8 mouse cellular contexts compared by ENCODE assay signal in genomic region chr17:83527651-83528381, GRCm38 (mm10). TPM values are rescaled to one million over a fixed set of nuclear protein-coding genes. Genes with fewer than 3 reads are reported as not detected.
DNase-seq lines count a peak whose midpoint lies in the region; ATAC-seq and TF ChIP-seq lines count a peak whose summit lies in the region.

No protein-coding gene starts in this region.

- no peaks in the 10 kb centered on the region for H3K27me3 ChIP-seq in MEL (ENCODE audit: control insufficient read depth in 1 of 2, insufficient read depth in 2 of 2, low read length in 2 of 2)
- H3K27me3 ChIP-seq in heart, embryonic 13.5 days (replicated peaks), result no peaks in the 10 kb centered on the region
- H3K27me3 ChIP-seq in kidney, embryonic 16.5 days (ENCODE audit: insufficient read depth, low read length), result no peaks in the 10 kb centered on the region
- no peaks in the 10 kb centered on the region for H3K27me3 ChIP-seq in stomach, embryonic 16.5 days (ENCODE audit: control insufficient read depth, insufficient read depth, low read length)
- H3K27me3 ChIP-seq in cerebellum, adult 2 months (ENCODE audit: control insufficient read depth, insufficient read depth, low read length), result no peaks in the 10 kb centered on the region

- TF ChIP-seq RAD21 in MEL (IDR thresholded peaks at IDR 0.05; ENCODE audit: low read depth, low read length), result no peak

- TF ChIP-seq POLR2A in MEL (IDR thresholded peaks at IDR 0.05; ENCODE audit: control insufficient read depth in 1 of 2, insufficient read depth in 1 of 2, low read depth in 1 of 2, low read length in 2 of 2, poor library complexity in 1 of 2), result no peak; a peak in 1 of 4 replicates
- TF ChIP-seq POLR2A in cerebellum, adult 2 months (IDR thresholded peaks at IDR 0.05; ENCODE audit: borderline replicate concordance, insufficient read depth, low read length), result no peak

- peak overlapping the region; percentile 77 for H3K27ac ChIP-seq in MEL (ENCODE audit: control insufficient read depth, low read depth, low read length)
- H3K27ac ChIP-seq in heart, embryonic 13.5 days (replicated peaks), result peak overlapping the region; percentile 89
- H3K27ac ChIP-seq in kidney, embryonic 16.5 days (ENCODE audit: low read length), result peak overlapping the region; percentile 91
- H3K27ac ChIP-seq in stomach, embryonic 16.5 days (ENCODE audit: low read length), result peak overlapping the region; percentile 18; the same call in 1 of the 2 replicates
- H3K27ac ChIP-seq in cerebellum, adult 2 months (ENCODE audit: insufficient read depth, low read length), result no peak overlapping the region

- peaks cover 0 to 15% of the 10 kb centered on the region in 2 experiments; a peak in 2 of 4 replicates for H3K4me1 ChIP-seq in MEL (ENCODE audit: control insufficient read depth in 1 of 2, insufficient read depth in 2 of 2, low read length in 2 of 2)
- H3K4me1 ChIP-seq in heart, embryonic 13.5 days, result peaks cover 39% of the 10 kb centered on the region
- peaks cover 39% of the 10 kb centered on the region for H3K4me1 ChIP-seq in kidney, embryonic 16.5 days (ENCODE audit: insufficient read depth, low read length)
- H3K4me1 ChIP-seq in stomach, embryonic 16.5 days (ENCODE audit: control insufficient read depth, insufficient read depth, low read length), result peaks cover 19% of the 10 kb centered on the region
- H3K4me1 ChIP-seq in cerebellum, adult 2 months (ENCODE audit: control insufficient read depth, insufficient read depth, low read length), result no peaks in the 10 kb centered on the region

- TF ChIP-seq CTCF in MEL (IDR thresholded peaks at IDR 0.05 in 2 of 3, conservative IDR thresholded peaks at IDR 0.05 in 1 of 3; ENCODE audit: control insufficient read depth in 1 of 3, insufficient read depth in 1 of 3, low read depth in 2 of 3, low read length in 3 of 3, poor library complexity in 1 of 3, severe bottlenecking in 1 of 3), result no peak
- TF ChIP-seq CTCF in cerebellum, adult 2 months (IDR thresholded peaks at IDR 0.05; ENCODE audit: borderline replicate concordance, insufficient read depth, low read depth, low read length), result no peak

- WGBS in heart, embryonic 13.5 days, result 8% methylated on average over 17 of the region's 17 CpGs
- WGBS in kidney, embryonic 16.5 days, result 22% methylated on average over 17 of the region's 17 CpGs
- WGBS in stomach, embryonic 16.5 days, result 21% methylated on average over 17 of the region's 17 CpGs
- 17% methylated on average over 17 of the region's 17 CpGs for WGBS in cerebellum, adult 2 months

- H3K4me2 ChIP-seq in heart, embryonic 13.5 days, result peak overlapping the region; percentile 73
- H3K4me2 ChIP-seq in kidney, embryonic 16.5 days (replicated peaks; ENCODE audit: low read depth, low read length), result peak overlapping the region; percentile 34
- H3K4me2 ChIP-seq in stomach, embryonic 16.5 days (ENCODE audit: low read depth, low read length), result peak overlapping the region; percentile 45

- peak; percentile 61 for ATAC-seq in common myeloid progenitor, adult 5-6 weeks (replicated peaks; ENCODE audit: low read depth, poor library complexity, severe bottlenecking)
- ATAC-seq in heart, embryonic 13.5 days (ENCODE audit: extremely low read depth, insufficient number of reproducible peaks, low FRiP score, low TSS enrichment), result peak; percentile 70; the same call in 1 of the 2 replicates
- ATAC-seq in kidney, embryonic 16.5 days (ENCODE audit: low FRiP score, low TSS enrichment), result peak; percentile 37; the same call in 1 of the 2 replicates
- ATAC-seq in stomach, embryonic 16.5 days (ENCODE audit: insufficient read depth, low FRiP score), result peak; percentile 60; the same call in 1 of the 2 replicates

- no peaks in the 10 kb centered on the region for H3K79me2 ChIP-seq in MEL (ENCODE audit: control insufficient read depth, insufficient read depth, low read length, poor library complexity)

- peak overlapping the region; percentile 66 for H3K9ac ChIP-seq in MEL (ENCODE audit: control insufficient read depth, low read depth, low read length, poor library complexity, severe bottlenecking)
- peak overlapping the region; percentile 73 for H3K9ac ChIP-seq in heart, embryonic 13.5 days
- H3K9ac ChIP-seq in kidney, embryonic 16.5 days (replicated peaks; ENCODE audit: low read length), result peak overlapping the region; percentile 14
- H3K9ac ChIP-seq in stomach, embryonic 16.5 days (ENCODE audit: low read length), result peak overlapping the region; percentile 50

- no peaks in the 10 kb centered on the region for H3K9me3 ChIP-seq in MEL (replicated peaks; ENCODE audit: insufficient read depth, low read length)
- H3K9me3 ChIP-seq in heart, embryonic 13.5 days, result no peaks in the 10 kb centered on the region
- H3K9me3 ChIP-seq in kidney, embryonic 16.5 days (ENCODE audit: low read length), result no peaks in the 10 kb centered on the region
- no peaks in the 10 kb centered on the region for H3K9me3 ChIP-seq in stomach, embryonic 16.5 days (replicated peaks; ENCODE audit: control insufficient read depth, low read length)

- no peak; a peak in 3 of 4 replicates for TF ChIP-seq EP300 in MEL (IDR thresholded peaks at IDR 0.05; ENCODE audit: low read depth in 1 of 2, low read length in 2 of 2)

- DNase-seq in MEL (ENCODE audit: low read depth, low spot score) (peak; percentile 81), adipocyte (ENCODE audit: low spot score) (no peak)
- DNase-seq in lung, postnatal 36 days, result peak; percentile 64
- DNase-seq in cerebellum, adult 2 months, result no peak

- no peaks in the 10 kb centered on the region; a peak in 1 of 4 replicates for H3K36me3 ChIP-seq in MEL (ENCODE audit: control insufficient read depth in 1 of 2, insufficient read depth in 2 of 2, low read length in 2 of 2)
- no peaks in the 10 kb centered on the region for H3K36me3 ChIP-seq in heart, embryonic 13.5 days
- H3K36me3 ChIP-seq in kidney, embryonic 16.5 days (ENCODE audit: insufficient read depth, low read length), result no peaks in the 10 kb centered on the region
- H3K36me3 ChIP-seq in stomach, embryonic 16.5 days (ENCODE audit: control insufficient read depth, insufficient read depth, low read length), result no peaks in the 10 kb centered on the region

- peak overlapping the region; percentile 64 to 65 for H3K4me3 ChIP-seq in MEL (ENCODE audit: control insufficient read depth in 1 of 2, insufficient read depth in 1 of 2, low read depth in 2 of 2, low read length in 2 of 2)
- peak overlapping the region; percentile 44 for H3K4me3 ChIP-seq in heart, embryonic 13.5 days
- H3K4me3 ChIP-seq in kidney, embryonic 16.5 days (ENCODE audit: low read length), result no peak overlapping the region
- peak overlapping the region; percentile 18 for H3K4me3 ChIP-seq in stomach, embryonic 16.5 days (replicated peaks; ENCODE audit: low read length)
- no peak overlapping the region for H3K4me3 ChIP-seq in cerebellum, adult 2 months (replicated peaks; ENCODE audit: insufficient read depth, low read depth, low read length)

TF ChIP-seq in MEL, 35 proteins besides CTCF, POLR2A, EP300 and RAD21:
- TF ChIP-seq TCF12 (IDR thresholded peaks at IDR 0.05; ENCODE audit: low read depth, low read length), result 0 out of 2 replicates have a peak, but pooled peaks have one; percentile 33
- no peak; the same call in 1 of the 2 replicates for TF ChIP-seq KAT2A (conservative IDR thresholded peaks at IDR 0.05; ENCODE audit: low read depth, low read length)
- 0 out of 2 replicates have a peak, but pooled peaks have one; percentile 14 for TF ChIP-seq MAX (IDR thresholded peaks at IDR 0.05; ENCODE audit: low read length)
- TF ChIP-seq POLR2AphosphoS2 (IDR thresholded peaks at IDR 0.05; ENCODE audit: low read length), result no peak
- TF ChIP-seq USF1 (IDR thresholded peaks at IDR 0.05; ENCODE audit: low read depth, low read length), result no peak
- TF ChIP-seq ETS1 (IDR thresholded peaks at IDR 0.05; ENCODE audit: low read depth, low read length), result peak; percentile 43; the same call in 1 of the 2 replicates
- 0 out of 2 replicates have a peak, but pooled peaks have one; percentile 14 for TF ChIP-seq MYC (IDR thresholded peaks at IDR 0.05; ENCODE audit: low read depth, low read length)
- peak; percentile 44; the same call in 1 of the 2 replicates for TF ChIP-seq TAL1 (IDR thresholded peaks at IDR 0.05; ENCODE audit: low read length)
- TF ChIP-seq ZC3H11A (IDR thresholded peaks at IDR 0.05; ENCODE audit: low read depth, low read length), result no peak
- peak; percentile 51; the same call in 1 of the 2 replicates for TF ChIP-seq SIN3A (IDR thresholded peaks at IDR 0.05; ENCODE audit: low read length)
- TF ChIP-seq CHD2 (IDR thresholded peaks at IDR 0.05; ENCODE audit: low read length), result peak; percentile 44
- TF ChIP-seq GATA1 (IDR thresholded peaks at IDR 0.05; ENCODE audit: low read depth, low read length), result peak; percentile 5; the same call in 1 of the 2 replicates
- 0 out of 2 replicates have a peak, but pooled peaks have one; percentile 32 for TF ChIP-seq MXI1 (IDR thresholded peaks at IDR 0.05; ENCODE audit: low read depth, low read length)
- TF ChIP-seq MAZ (IDR thresholded peaks at IDR 0.05; ENCODE audit: low read depth, low read length), result peak; percentile 79; the same call in 1 of the 2 replicates
- TF ChIP-seq ELF1 (IDR thresholded peaks at IDR 0.05; ENCODE audit: low read depth, low read length), result peak; percentile 41; the same call in 1 of the 2 replicates
- peak; percentile 59; the same call in 1 of the 2 replicates for TF ChIP-seq TBP (IDR thresholded peaks at IDR 0.05; ENCODE audit: low read depth, low read length)
- peak; percentile 29; the same call in 1 of the 2 replicates for TF ChIP-seq NELFE (IDR thresholded peaks at IDR 0.05; ENCODE audit: low read depth, low read length)
- TF ChIP-seq BHLHE40 (IDR thresholded peaks at IDR 0.05; ENCODE audit: borderline replicate concordance, low read depth, low read length), result 0 out of 2 replicates have a peak, but pooled peaks have one; percentile 35

RNA-seq across cellular contexts. Expression of gene Cox7a2l, which starts 10.7 kb away (rescaled TPM):
- total RNA-seq in MEL (2012; rRNA removed), result 203 and 206 TPM in 2 replicates
- 100 to 1,000 TPM in 1 of 2 experiments, not detected in 1; 206 TPM for polyA plus RNA-seq in MEL (2012; ENCODE audit: insufficient read depth in 1 of 2, insufficient read length in 2 of 2, low read depth in 1 of 2, low replicate concordance in 2 of 2, missing spikeins in 1 of 2)
- total RNA-seq in common myeloid progenitor, adult 5-6 weeks (2017), result 201 and 267 TPM in 2 replicates
- 181 and 206 TPM in 2 replicates for polyA plus RNA-seq in heart, embryonic 13.5 days (2015; fragmentation: Nextera tagmentation; extraction: Ambion mirVana)
- polyA plus RNA-seq in kidney, embryonic 16.5 days (2015; fragmentation: Nextera tagmentation; extraction: Ambion mirVana), result 186 and 196 TPM in 2 replicates
- 162 and 166 TPM in 2 replicates for polyA plus RNA-seq in stomach, embryonic 16.5 days (2015; fragmentation: Nextera tagmentation; extraction: Ambion mirVana)
- 254 and 280 TPM in 2 replicates for polyA plus RNA-seq in cerebellum, adult 2 months (2012; rRNA removed)

Comparison
In these comparisons a context has a peak if more than half of its experiments do, and no peak if none do; other contexts are left out.
1. DNase-seq: peak in MEL (single experiment) and lung, postnatal 36 days (single experiment); none in adipocyte (single experiment) and cerebellum, adult 2 months (0 of 2).
2. H3K4me3 ChIP-seq: peak in MEL (2 of 2), heart, embryonic 13.5 days (single experiment) and stomach, embryonic 16.5 days (single experiment); none in kidney, embryonic 16.5 days (single experiment) and cerebellum, adult 2 months (single experiment).
3. H3K9ac ChIP-seq: peak in every context shown above with its lines; median percentile 73 in heart, embryonic 13.5 days; 66 in MEL; 50 in stomach, embryonic 16.5 days; 14 in kidney, embryonic 16.5 days.
4. Peak in every context shown above with its lines, with median percentiles within 50 percentile points of each other: ATAC-seq and H3K4me2 ChIP-seq.